Mouse (Mus musculus): ENCODE measurements around the gene Mylk2. TPM values are rescaled to one million over a fixed set of nuclear protein-coding genes. Genes with fewer than 3 reads are reported as not detected.

Gene Mylk2
- polyA plus RNA-seq, 1 experiment from 2014 or later, result 0.73 TPM

DNA sequence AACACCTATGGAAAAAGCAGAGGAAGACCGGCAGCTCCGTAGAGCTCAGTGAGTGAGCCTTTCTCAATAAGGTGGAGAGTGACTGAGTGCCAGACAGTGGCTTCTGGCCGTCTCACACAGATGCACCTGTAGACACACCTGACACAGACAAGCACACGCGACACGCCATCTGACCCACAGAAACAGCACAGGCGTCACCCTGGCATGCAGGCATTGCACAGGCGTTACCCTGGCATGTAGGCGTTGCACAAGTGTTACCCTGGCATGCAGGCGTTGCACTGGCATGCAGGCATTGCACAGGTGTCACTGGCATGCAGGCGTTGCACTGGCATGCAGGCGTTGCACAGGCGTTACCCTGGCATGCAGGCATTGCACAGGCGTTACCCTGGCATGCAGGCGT, 9.9 kb upstream of the Mylk2 start:
- WGBS, result 90% methylated on average over 15 of the region's 15 CpGs
- H3K27me3 ChIP-seq, result no peaks in the 10 kb centered on the region
- peaks cover 10% of the 10 kb centered on the region for H3K4me1 ChIP-seq
- no peaks in the 10 kb centered on the region for H3K9me3 ChIP-seq (replicated peaks)
- H3K4me3 ChIP-seq (replicated peaks), result no peak overlapping the region
- H3K27ac ChIP-seq (replicated peaks), result no peak overlapping the region
- H3K4me2 ChIP-seq (replicated peaks), result no peak overlapping the region
- H3K9ac ChIP-seq, result no peak overlapping the region
- ATAC-seq (ENCODE audit: insufficient number of reproducible peaks, low FRiP score, low TSS enrichment, low read depth), result no peak
- no peaks in the 10 kb centered on the region for H3K36me3 ChIP-seq

- H3K4me2 ChIP-seq (replicated peaks), result no peak overlapping the region
- H3K4me3 ChIP-seq (replicated peaks), result no peak overlapping the region
- no peaks in the 10 kb centered on the region for H3K9me3 ChIP-seq (replicated peaks)
- no peak for ATAC-seq (ENCODE audit: insufficient number of reproducible peaks, low FRiP score, low TSS enrichment, low read depth)
- H3K27ac ChIP-seq (replicated peaks), result no peak overlapping the region
- H3K9ac ChIP-seq, result no peak overlapping the region
- H3K36me3 ChIP-seq, result no peaks in the 10 kb centered on the region
- peaks cover 24% of the 10 kb centered on the region for H3K4me1 ChIP-seq
- WGBS, result 21% methylated on average over 3 of the region's 3 CpGs
- no peaks in the 10 kb centered on the region for H3K27me3 ChIP-seq
Observed at GRCm38 (mm10) chr2:152902658-152903057, 8.5 kb upstream of the Mylk2 start.

DNA sequence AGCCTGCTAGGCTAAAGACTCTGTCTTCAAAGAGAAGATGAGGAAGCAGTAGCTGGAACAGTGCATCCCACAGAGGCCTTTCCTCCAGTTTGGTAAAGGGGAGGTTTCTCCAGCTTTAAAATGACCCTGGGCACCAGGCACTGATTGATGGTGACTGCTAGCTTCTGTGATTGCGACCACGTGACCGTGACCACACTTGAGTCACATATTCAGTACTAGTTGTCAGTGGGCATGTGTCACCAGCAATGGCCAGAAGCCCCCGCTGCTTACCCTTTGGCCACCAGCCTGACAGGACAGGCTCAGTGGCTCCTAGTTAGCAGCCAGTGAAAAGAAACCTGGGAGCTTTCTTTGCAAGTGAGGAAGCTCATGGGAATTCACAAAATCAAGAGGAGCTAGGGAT, 7.6 kb upstream of the Mylk2 start:
- no peaks in the 10 kb centered on the region for H3K27me3 ChIP-seq
- H3K4me2 ChIP-seq (replicated peaks), result no peak overlapping the region
- 83% methylated on average over 4 of the region's 4 CpGs for WGBS
- H3K9ac ChIP-seq, result no peak overlapping the region
- no peaks in the 10 kb centered on the region for H3K36me3 ChIP-seq
- no peaks in the 10 kb centered on the region for H3K9me3 ChIP-seq (replicated peaks)
- no peak overlapping the region for H3K27ac ChIP-seq (replicated peaks)
- no peak for ATAC-seq (ENCODE audit: insufficient number of reproducible peaks, low FRiP score, low TSS enrichment, low read depth)
- peaks cover 25% of the 10 kb centered on the region for H3K4me1 ChIP-seq
- no peak overlapping the region for H3K4me3 ChIP-seq (replicated peaks)

- Histone ChIP-seq H3K4me2 (replicated peaks) (no peak overlapping the region), H3K4me1 (peaks cover 25% of the 10 kb centered on the region), H3K36me3 (no peaks in the 10 kb centered on the region), H3K27ac (replicated peaks) (no peak overlapping the region), H3K9me3 (replicated peaks) (no peaks in the 10 kb centered on the region), H3K9ac (no peak overlapping the region), H3K4me3 (replicated peaks) (no peak overlapping the region), H3K27me3 (no peaks in the 10 kb centered on the region)
- ATAC-seq (ENCODE audit: insufficient number of reproducible peaks, low FRiP score, low TSS enrichment, low read depth), result no peak
- 63% methylated on average over 5 of the region's 5 CpGs for whole genome bisulfite sequencing
Observed at GRCm38 (mm10) chr2:152904127-152904643, 7.0 kb upstream of the Mylk2 start.

GRCm38 (mm10) chr2:152905036-152905829, 5.9 kb upstream of the Mylk2 start:
- Histone ChIP-seq H3K4me3 (replicated peaks) (no peak overlapping the region), H3K4me2 (replicated peaks) (no peak overlapping the region), H3K27ac (replicated peaks) (no peak overlapping the region), H3K9me3 (replicated peaks) (no peaks in the 10 kb centered on the region), H3K36me3 (no peaks in the 10 kb centered on the region), H3K4me1 (peaks cover 25% of the 10 kb centered on the region), H3K9ac (no peak overlapping the region), H3K27me3 (peaks cover 1% of the 10 kb centered on the region)
- peak; percentile 65; the same call in 1 of the 2 replicates for ATAC-seq (ENCODE audit: insufficient number of reproducible peaks, low FRiP score, low TSS enrichment, low read depth)
- 39% methylated on average over 11 of the region's 11 CpGs for WGBS

GRCm38 (mm10) chr2:152906274-152907037, 4.7 kb upstream of the Mylk2 start:
- no peak for ATAC-seq (ENCODE audit: insufficient number of reproducible peaks, low FRiP score, low TSS enrichment, low read depth)
- Histone ChIP-seq H3K27me3 (peaks cover 14% of the 10 kb centered on the region), H3K27ac (replicated peaks) (no peak overlapping the region), H3K4me1 (peaks cover 30% of the 10 kb centered on the region), H3K9ac (no peak overlapping the region), H3K4me2 (replicated peaks) (no peak overlapping the region), H3K4me3 (replicated peaks) (no peak overlapping the region), H3K9me3 (replicated peaks) (no peaks in the 10 kb centered on the region), H3K36me3 (no peaks in the 10 kb centered on the region)
- 58% methylated on average over 9 of the region's 9 CpGs for WGBS

GRCm38 (mm10) chr2:152907114-152907943, 3.8 kb upstream of the Mylk2 start:
- WGBS, result 45% methylated on average over 14 of the region's 14 CpGs
- no peak overlapping the region for H3K4me2 ChIP-seq (replicated peaks)
- H3K27me3 ChIP-seq, result peaks cover 22% of the 10 kb centered on the region
- H3K9ac ChIP-seq, result no peak overlapping the region
- no peak for ATAC-seq (ENCODE audit: insufficient number of reproducible peaks, low FRiP score, low TSS enrichment, low read depth)
- peaks cover 30% of the 10 kb centered on the region for H3K4me1 ChIP-seq
- H3K4me3 ChIP-seq (replicated peaks), result no peak overlapping the region
- H3K9me3 ChIP-seq (replicated peaks), result no peaks in the 10 kb centered on the region
- no peak overlapping the region for H3K27ac ChIP-seq (replicated peaks)
- no peaks in the 10 kb centered on the region for H3K36me3 ChIP-seq

DNA sequence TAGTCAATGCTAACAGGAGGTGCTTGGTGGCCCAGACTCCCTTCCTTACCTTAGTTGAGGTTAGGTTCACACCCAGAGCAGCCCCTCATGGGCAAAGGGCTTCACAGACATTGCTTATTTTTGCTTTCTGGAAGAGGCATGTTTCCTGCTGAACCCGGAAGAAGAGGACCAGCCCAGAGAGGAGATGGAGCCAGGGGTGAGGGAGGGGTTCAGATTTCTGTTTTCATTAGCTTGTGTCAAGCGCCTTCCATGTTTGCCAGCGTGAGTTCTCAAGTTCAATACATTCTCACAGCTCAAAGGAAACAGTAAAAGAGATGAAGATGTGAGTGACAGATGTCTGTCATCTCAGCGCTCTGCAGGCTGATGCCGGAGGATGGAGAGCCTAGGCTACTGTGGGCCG, 1.3 kb upstream of the Mylk2 start:
- ATAC-seq (ENCODE audit: insufficient number of reproducible peaks, low FRiP score, low TSS enrichment, low read depth), result no peak
- no peak overlapping the region for H3K9ac ChIP-seq
- H3K27me3 ChIP-seq, result peaks cover 40% of the 10 kb centered on the region
- no peak overlapping the region for H3K27ac ChIP-seq (replicated peaks)
- H3K4me2 ChIP-seq (replicated peaks), result no peak overlapping the region
- peaks cover 36% of the 10 kb centered on the region for H3K4me1 ChIP-seq
- H3K4me3 ChIP-seq (replicated peaks), result no peak overlapping the region
- no peaks in the 10 kb centered on the region for H3K9me3 ChIP-seq (replicated peaks)
- 73% methylated on average over 6 of the region's 6 CpGs for WGBS
- no peaks in the 10 kb centered on the region for H3K36me3 ChIP-seq

DNA sequence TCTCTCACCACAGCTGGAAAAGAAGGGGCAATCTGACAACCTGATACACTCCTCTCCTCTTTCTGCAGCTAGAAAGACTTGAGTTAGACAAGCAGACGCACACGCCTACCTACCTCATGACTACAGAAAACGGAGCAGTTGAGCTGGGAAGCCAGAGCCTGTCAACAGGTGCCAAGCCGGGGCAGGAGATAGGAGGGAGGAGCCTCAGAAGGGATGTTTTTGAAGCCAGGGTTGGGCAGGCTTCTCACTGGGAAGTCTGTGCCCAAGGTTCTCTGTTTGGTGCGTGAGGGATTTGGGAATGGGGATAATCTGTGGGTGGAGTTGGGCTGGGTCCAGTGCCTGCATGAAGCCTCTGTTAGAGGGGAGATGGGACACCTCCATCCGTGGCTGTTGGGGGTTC, 280 bp downstream of the Mylk2 start:
- Histone ChIP-seq H3K36me3 (no peaks in the 10 kb centered on the region), H3K27me3 (peaks cover 46% of the 10 kb centered on the region), H3K27ac (replicated peaks) (no peak overlapping the region), H3K9ac (no peak overlapping the region), H3K9me3 (replicated peaks) (no peaks in the 10 kb centered on the region), H3K4me2 (replicated peaks) (no peak overlapping the region), H3K4me1 (peaks cover 26% of the 10 kb centered on the region), H3K4me3 (replicated peaks) (no peak overlapping the region)
- WGBS, result 36% methylated on average over 6 of the region's 6 CpGs
- ATAC-seq (ENCODE audit: insufficient number of reproducible peaks, low FRiP score, low TSS enrichment, low read depth), result no peak

- Histone ChIP-seq H3K27ac (replicated peaks) (no peak overlapping the region), H3K9ac (no peak overlapping the region), H3K27me3 (peaks cover 55% of the 10 kb centered on the region), H3K36me3 (no peaks in the 10 kb centered on the region), H3K9me3 (replicated peaks) (no peaks in the 10 kb centered on the region), H3K4me1 (peaks cover 13% of the 10 kb centered on the region), H3K4me2 (replicated peaks) (no peak overlapping the region), H3K4me3 (replicated peaks) (no peak overlapping the region)
- WGBS, result 21% methylated on average over 7 of the region's 7 CpGs
- no peak for ATAC-seq (ENCODE audit: insufficient number of reproducible peaks, low FRiP score, low TSS enrichment, low read depth)
Observed at GRCm38 (mm10) chr2:152913471-152913870, 2.3 kb downstream of the Mylk2 start.

Data from embryonic facial prominence, embryonic 15.5 days (tissue).